Mouse (Mus musculus) urinary bladder, adult 2 months (tissue): ENCODE measurements around the gene Ahctf1. TPM values are rescaled to one million over a fixed set of nuclear protein-coding genes. Genes with fewer than 3 reads are reported as not detected.

Source experiments
- DNase-seq: peaks from one replicate; pipeline ENCODE4 v3.0.0; 2022; ENCODE audit warnings: low spot score
- polyA plus RNA-seq: library from polyadenylated mRNA; depleted of rRNA; stranded (reverse); fragments of >200 nt; gene quantifications from 2 replicates; pipeline ENCODE4 v1.2.3, GENCODE M21; 2012

Gene Ahctf1
- polyA plus RNA-seq, 1 experiment = 29.4 TPM

GRCm38 (mm10) chr1:179804140-179804881 lies 831 bp upstream of the Ahctf1 start:
- DNase-seq = no peak

GRCm38 (mm10) chr1:179802610-179803512 lies 619 bp downstream of the Ahctf1 start, which contains the start of gene Gm10518:
Gene Gm10518, plus strand, starts transcription at chr1:179803376.
- peak; percentile 67 for DNase-seq

- DNase-seq = no peak
These were observed 4.7 kb downstream of the Ahctf1 start for GRCm38 (mm10) chr1:179798794-179799193.

- DNase-seq = no peak
These were observed 16.2 kb downstream of the Ahctf1 start for GRCm38 (mm10) chr1:179787281-179787680.

- no peak for DNase-seq
These were observed 18.0 kb downstream of the Ahctf1 start for GRCm38 (mm10) chr1:179785502-179785901.

GRCm38 (mm10) chr1:179784098-179784497 lies 19.4 kb downstream of the Ahctf1 start:
- no peak for DNase-seq

GRCm38 (mm10) chr1:179776831-179777230 lies 26.6 kb downstream of the Ahctf1 start:
- no peak for DNase-seq

GRCm38 (mm10) chr1:179760553-179760952 lies 42.9 kb downstream of the Ahctf1 start:
- DNase-seq = no peak

GRCm38 (mm10) chr1:179760086-179760485 lies 43.4 kb downstream of the Ahctf1 start:
- no peak for DNase-seq

- no peak for DNase-seq
These were observed 47.0 kb downstream of the Ahctf1 start for GRCm38 (mm10) chr1:179756477-179756876.

GRCm38 (mm10) chr1:179753006-179753405 lies 50.5 kb downstream of the Ahctf1 start:
- no peak for DNase-seq

- no peak for DNase-seq
These were observed 51.2 kb downstream of the Ahctf1 start for GRCm38 (mm10) chr1:179752276-179752675.

- DNase-seq = no peak
These were observed 58.3 kb downstream of the Ahctf1 start, which contains the start of gene Kif28 for GRCm38 (mm10) chr1:179745171-179745570. Gene Kif28, minus strand, starts transcription at chr1:179745271.

- DNase-seq = no peak
These were observed 59.8 kb downstream of the Ahctf1 start for GRCm38 (mm10) chr1:179743593-179744193.

- no peak for DNase-seq
These were observed 67.0 kb downstream of the Ahctf1 start for GRCm38 (mm10) chr1:179736483-179736882.

- DNase-seq = peak; percentile 47
These were observed 68.7 kb downstream of the Ahctf1 start for GRCm38 (mm10) chr1:179734500-179735474.

- DNase-seq = no peak
These were observed 72.1 kb downstream of the Ahctf1 start for GRCm38 (mm10) chr1:179731391-179731790.

GRCm38 (mm10) chr1:179728661-179729060 lies 74.8 kb downstream of the Ahctf1 start:
- DNase-seq = no peak

- no peak for DNase-seq
These were observed 80.5 kb downstream of the Ahctf1 start for GRCm38 (mm10) chr1:179722811-179723469.

GRCm38 (mm10) chr1:179715786-179716185 lies 87.7 kb downstream of the Ahctf1 start:
- no peak for DNase-seq
